Mouse (Mus musculus): Measurements from ENCODE around the gene Ces1c. TPM values are rescaled to one million over a fixed set of nuclear protein-coding genes. Genes with fewer than 3 reads are reported as not detected.

The Ces1c gene
- not detected for total RNA-seq (2023)

DNA sequence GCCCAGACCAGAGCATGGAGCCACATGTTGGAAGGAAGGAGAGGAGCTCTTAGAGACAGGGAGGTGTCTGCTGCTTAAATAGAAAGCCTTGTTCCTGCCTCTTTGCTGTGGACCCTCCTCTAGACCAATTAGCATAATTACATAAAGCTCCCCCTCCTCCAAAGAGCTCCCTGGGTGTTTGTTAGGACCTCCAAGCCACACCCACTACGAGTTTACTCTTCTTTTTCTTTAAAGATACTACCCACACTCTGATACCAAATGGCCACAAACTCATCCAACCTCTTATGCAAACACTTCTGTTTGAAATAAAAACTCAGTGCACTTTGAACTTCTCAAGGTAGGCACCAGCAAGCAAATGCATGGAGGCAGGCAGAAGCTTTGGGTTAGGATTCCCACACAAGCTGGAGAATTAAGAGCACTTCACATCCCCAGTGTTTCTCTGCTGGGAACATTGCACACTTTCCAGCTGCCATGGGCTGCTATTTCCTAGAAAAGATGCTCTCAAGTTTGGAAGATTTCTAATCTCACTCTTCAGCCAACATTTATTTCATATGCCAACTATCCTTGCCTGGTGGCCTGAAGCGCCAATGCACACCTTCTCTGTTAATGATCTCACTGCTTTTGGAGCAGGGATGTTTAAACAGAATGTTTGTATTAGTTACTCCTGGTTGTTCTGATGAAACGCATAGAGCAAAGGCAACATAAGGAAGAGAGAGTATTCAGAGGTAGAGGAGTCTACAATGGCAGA is at the start of gene Ces1c:
Ces1c (minus strand) TSS at position 51 of the 748 bp plus-strand sequence.

DNA sequence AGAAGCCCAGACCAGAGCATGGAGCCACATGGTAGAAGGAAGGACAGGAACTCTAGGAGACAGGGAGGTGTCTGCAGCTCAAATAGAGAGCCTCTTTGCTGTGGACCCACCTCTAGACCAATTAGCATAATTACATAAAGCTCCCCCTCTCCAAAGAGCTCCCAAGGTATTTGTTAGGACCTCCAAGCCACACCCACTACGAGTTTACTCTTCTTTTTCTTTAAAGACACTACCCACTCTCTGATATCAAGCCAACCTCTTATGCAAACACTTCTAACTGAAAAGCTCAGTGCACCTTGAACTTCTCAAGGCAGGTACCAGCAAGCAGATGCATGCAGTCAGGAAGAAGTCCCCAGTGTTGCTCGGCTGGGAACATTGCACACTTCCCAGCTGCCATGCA is 51.2 kb downstream of the Ces1c start, which contains the start of gene Ces1b:
Ces1b (minus strand) TSS at position 131 of the 400 bp plus-strand sequence.

Other genes with a start within 250 kb of the Ces1c start
- not detected for gene Capns2, start 229.9 kb downstream of the Ces1c start, total RNA-seq (2023)
- gene Slc6a2, start 171.2 kb downstream of the Ces1c start, total RNA-seq (2023), result not detected
- not detected for gene Ces1a, start 83.1 kb downstream of the Ces1c start, total RNA-seq (2023)
- not detected for gene Ces1b, start 51.3 kb downstream of the Ces1c start, total RNA-seq (2023)
- not detected for gene Ces1d, start 66.6 kb upstream of the Ces1c start, total RNA-seq (2023)
- not detected for gene Ces1e, start 98.3 kb upstream of the Ces1c start, total RNA-seq (2023)
- gene Ces1f, start 148.5 kb upstream of the Ces1c start, total RNA-seq (2023), result not detected
- not detected for gene Ces1g, start 206.0 kb upstream of the Ces1c start, total RNA-seq (2023)
- not detected for gene Ces1h, start 248.4 kb upstream of the Ces1c start, total RNA-seq (2023)